Mouse (Mus musculus) forebrain, embryonic 14.5 days (tissue): ENCODE results near the gene Itsn1. TPM values are rescaled to one million over a fixed set of nuclear protein-coding genes. Genes with fewer than 3 reads are reported as not detected.
A peak's percentile ranks its signal among the peaks of the same experiment; 100 is the strongest.

Source experiments
- ATAC-seq: fragments of 200-750 bp; cut with Nextera tagmentation; 2 replicates; pipeline ENCODE4 v1.8.0; 2017; ENCODE audit warnings: mild to moderate bottlenecking, moderate library complexity
- DNase-seq: peaks from one replicate; pipeline ENCODE4 v3.0.0-alpha.2; 2015; ENCODE audit warnings: low spot score
- H3K27ac ChIP-seq: fragments of 300-500 bp; sonication (generic); 2 replicates; pipeline ENCODE4 v1.5.1; 2014; ENCODE audit warnings: low read depth, mild to moderate bottlenecking, control low read depth, low read length, moderate library complexity
- H3K27me3 ChIP-seq: fragments of 300-500 bp; sonication (generic); replicated peaks from 2 replicates; pipeline ENCODE4 v1.6.1; 2014; ENCODE audit warnings: low read length, control low read depth, mixed read lengths; ENCODE audit not compliant: control insufficient read depth, insufficient read depth
- H3K36me3 ChIP-seq: fragments of 300-500 bp; sonication (generic); 2 replicates; pipeline ENCODE4 v1.6.1; 2014; ENCODE audit warnings: low read length, control low read depth; ENCODE audit not compliant: control insufficient read depth, insufficient read depth
- H3K4me1 ChIP-seq: fragments of 300-500 bp; sonication (generic); 2 replicates; pipeline ENCODE4 v1.6.1; 2014; ENCODE audit warnings: antibody characterized with exemption, low read length, control low read depth; ENCODE audit not compliant: control insufficient read depth, insufficient read depth
- H3K4me2 ChIP-seq: fragments of 300-500 bp; sonication (generic); 2 replicates; pipeline ENCODE4 v1.6.1; 2014; ENCODE audit warnings: mild to moderate bottlenecking, control low read depth, low read length
- H3K4me3 ChIP-seq: fragments of 300-500 bp; sonication (generic); 2 replicates; pipeline ENCODE4 v1.5.1; 2014; ENCODE audit warnings: low read depth, low read length, control low read depth
- H3K9ac ChIP-seq: fragments of 300-500 bp; sonication (generic); 2 replicates; pipeline ENCODE4 v1.6.1; 2014; ENCODE audit warnings: mild to moderate bottlenecking, low read length, control low read depth, moderate library complexity
- H3K9me3 ChIP-seq: fragments of 300-500 bp; sonication (generic); replicated peaks from 2 replicates; pipeline ENCODE4 v1.6.1; 2016; ENCODE audit warnings: low read length, control low read depth, mixed read lengths; ENCODE audit not compliant: control insufficient read depth
- WGBS: fragments of 180-500 bp; shearing (Covaris S2); extraction: QIAGEN DNeasy Blood & Tissue Kit; methylation state at CpG from one replicate; pipeline ENCODE4 v1.1.7; 2014; 5-methylcytosine and 5-hydroxymethylcytosine counted together
- polyA plus RNA-seq: library from polyadenylated mRNA; unstranded; fragments of >200 nt; fragmentation: Nextera tagmentation; extraction: Ambion mirVana; gene quantifications from 2 replicates; pipeline ENCODE4 v1.2.1, GENCODE M21; 2014

Gene Itsn1
- polyA plus RNA-seq, 1 experiment from 2014 or later = 54.2 TPM

GRCm38 (mm10) chr16:91695108-91695755 is 33.8 kb upstream of the Itsn1 start:
- no peaks in the 10 kb centered on the region for H3K9me3 ChIP-seq
- ATAC-seq = no peak
- H3K4me2 ChIP-seq = no peak overlapping the region
- no peak overlapping the region for H3K4me3 ChIP-seq
- peaks cover 34% of the 10 kb centered on the region for H3K36me3 ChIP-seq
- H3K27me3 ChIP-seq = no peaks in the 10 kb centered on the region
- no peak overlapping the region for H3K9ac ChIP-seq
- H3K4me1 ChIP-seq = no peaks in the 10 kb centered on the region
- WGBS = 77% methylated on average over 8 of the region's 8 CpGs
- no peak overlapping the region for H3K27ac ChIP-seq
- DNase-seq = no peak

DNA sequence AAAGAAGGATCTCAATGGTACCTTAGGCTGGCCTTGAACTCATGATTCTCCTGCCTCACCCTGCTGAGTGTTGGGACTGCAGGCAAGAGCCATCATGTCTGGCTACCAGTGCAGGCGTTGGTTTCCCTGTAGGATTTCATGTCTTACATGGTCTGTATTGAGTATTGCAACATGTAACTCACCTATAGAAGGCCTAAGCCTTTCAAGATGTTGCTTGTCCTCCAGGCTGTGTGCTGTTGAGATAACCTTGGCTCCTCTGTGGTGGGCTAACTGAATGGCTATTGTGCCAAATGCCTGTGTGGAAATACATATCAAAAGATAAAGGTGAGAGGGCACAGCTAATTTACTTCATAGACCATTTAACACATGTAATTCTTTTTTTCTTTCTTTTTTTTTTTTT is 30.1 kb upstream of the Itsn1 start:
- DNase-seq = no peak
- Histone ChIP-seq H3K27ac (no peak overlapping the region), H3K36me3 (peaks cover 52% of the 10 kb centered on the region), H3K4me2 (no peak overlapping the region), H3K9me3 (no peaks in the 10 kb centered on the region), H3K27me3 (no peaks in the 10 kb centered on the region), H3K4me1 (no peaks in the 10 kb centered on the region), H3K4me3 (no peak overlapping the region), H3K9ac (no peak overlapping the region)
- 82% methylated on average over 1 of the region's 1 CpGs for WGBS
- no peak for ATAC-seq

GRCm38 (mm10) chr16:91701908-91702307 is 27.2 kb upstream of the Itsn1 start:
- no peak overlapping the region for H3K4me3 ChIP-seq
- DNase-seq = no peak
- 92% methylated on average over 13 of the region's 13 CpGs for WGBS
- no peak overlapping the region for H3K4me2 ChIP-seq
- H3K9me3 ChIP-seq = no peaks in the 10 kb centered on the region
- H3K36me3 ChIP-seq = peaks cover 66% of the 10 kb centered on the region
- H3K4me1 ChIP-seq = no peaks in the 10 kb centered on the region
- no peak overlapping the region for H3K27ac ChIP-seq
- H3K9ac ChIP-seq = no peak overlapping the region
- H3K27me3 ChIP-seq = no peaks in the 10 kb centered on the region
- no peak for ATAC-seq

DNA sequence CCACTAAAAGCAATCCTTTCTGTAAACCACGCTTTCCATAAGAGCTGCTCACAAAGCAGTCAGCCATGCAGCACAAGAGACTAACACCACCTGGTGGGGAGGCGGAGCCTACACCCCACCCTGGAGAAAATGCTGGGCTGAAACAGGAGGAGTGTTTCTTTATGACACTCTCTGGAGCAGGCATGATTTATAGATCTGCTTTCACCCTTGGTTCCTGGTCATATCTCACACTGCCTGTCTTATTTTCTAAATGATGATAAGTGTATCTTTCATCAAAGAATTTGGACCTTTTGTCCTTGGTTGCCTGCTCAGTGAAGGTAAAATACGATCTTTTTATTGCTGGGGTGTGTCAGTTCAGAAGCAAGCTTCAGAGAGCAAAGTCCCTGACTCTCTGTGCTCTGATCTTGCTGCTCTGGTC is 26.3 kb upstream of the Itsn1 start:
- H3K27me3 ChIP-seq = no peaks in the 10 kb centered on the region
- H3K36me3 ChIP-seq = peaks cover 65% of the 10 kb centered on the region
- H3K27ac ChIP-seq = no peak overlapping the region
- WGBS = 47% methylated on average over 3 of the region's 3 CpGs
- no peak overlapping the region for H3K9ac ChIP-seq
- H3K4me1 ChIP-seq = no peaks in the 10 kb centered on the region
- DNase-seq = no peak
- no peak for ATAC-seq
- no peak overlapping the region for H3K4me3 ChIP-seq
- no peak overlapping the region for H3K4me2 ChIP-seq
- no peaks in the 10 kb centered on the region for H3K9me3 ChIP-seq

DNA sequence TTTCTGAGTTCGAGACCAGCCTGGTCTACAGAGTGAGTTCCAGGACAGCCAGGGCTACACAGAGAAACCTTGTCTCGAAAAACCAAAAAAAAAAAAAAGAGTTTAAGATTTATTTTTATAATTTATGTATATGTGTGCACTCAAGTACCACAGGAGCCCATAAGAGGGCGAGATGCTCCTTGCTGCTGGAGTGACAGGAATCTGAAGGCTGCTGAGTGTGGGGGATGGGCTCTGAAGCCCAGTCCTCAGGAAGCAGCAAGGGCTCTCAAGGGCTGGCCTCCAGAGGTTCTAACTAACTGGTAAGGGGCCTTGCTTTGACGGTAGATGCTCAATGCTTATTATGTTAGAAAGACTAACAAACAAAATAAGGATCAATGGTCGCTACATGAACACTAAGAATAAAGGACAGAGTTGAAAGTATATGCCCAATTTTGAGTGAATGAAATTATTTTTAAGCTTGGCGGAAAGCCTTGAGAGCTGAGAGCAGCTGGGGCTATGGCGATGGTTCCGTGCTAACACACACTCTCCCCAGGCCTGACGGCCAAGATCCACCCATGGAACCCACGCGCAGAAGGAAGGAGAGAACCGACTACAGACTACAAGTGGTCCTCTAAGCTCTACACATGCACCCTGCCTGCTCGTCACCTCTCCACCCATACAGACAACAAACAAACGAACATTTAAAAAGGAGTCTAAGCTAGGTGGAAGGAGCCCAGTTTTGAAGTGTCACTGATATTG is 24.3 kb upstream of the Itsn1 start:
- no peak overlapping the region for H3K9ac ChIP-seq
- 85% methylated on average over 14 of the region's 14 CpGs for WGBS
- no peaks in the 10 kb centered on the region for H3K4me1 ChIP-seq
- no peaks in the 10 kb centered on the region for H3K9me3 ChIP-seq
- DNase-seq (peak; percentile 17), ATAC-seq (no peak)
- no peaks in the 10 kb centered on the region for H3K27me3 ChIP-seq
- H3K27ac ChIP-seq = no peak overlapping the region
- H3K4me3 ChIP-seq = no peak overlapping the region
- H3K4me2 ChIP-seq = no peak overlapping the region
- H3K36me3 ChIP-seq = peaks cover 60% of the 10 kb centered on the region

- Histone ChIP-seq H3K4me2 (no peak overlapping the region), H3K9me3 (no peaks in the 10 kb centered on the region), H3K4me1 (no peaks in the 10 kb centered on the region), H3K4me3 (no peak overlapping the region), H3K27me3 (no peaks in the 10 kb centered on the region), H3K9ac (no peak overlapping the region), H3K27ac (no peak overlapping the region), H3K36me3 (peaks cover 76% of the 10 kb centered on the region)
- 96% methylated on average over 7 of the region's 7 CpGs for WGBS
- no peak for ATAC-seq
- DNase-seq = no peak
These were observed 18.8 kb upstream of the Itsn1 start for GRCm38 (mm10) chr16:91710241-91710640.

GRCm38 (mm10) chr16:91716927-91717349 is 12.1 kb upstream of the Itsn1 start:
- WGBS = 87% methylated on average over 11 of the region's 11 CpGs
- no peak for ATAC-seq
- Histone ChIP-seq H3K4me1 (no peaks in the 10 kb centered on the region), H3K9ac (no peak overlapping the region), H3K4me3 (no peak overlapping the region), H3K36me3 (peaks cover 47% of the 10 kb centered on the region), H3K9me3 (no peaks in the 10 kb centered on the region), H3K4me2 (no peak overlapping the region), H3K27me3 (no peaks in the 10 kb centered on the region), H3K27ac (no peak overlapping the region)
- DNase-seq = no peak

GRCm38 (mm10) chr16:91717399-91717798 is 11.7 kb upstream of the Itsn1 start:
- WGBS = 87% methylated on average over 4 of the region's 4 CpGs
- ATAC-seq = no peak
- H3K36me3 ChIP-seq = peaks cover 45% of the 10 kb centered on the region
- DNase-seq = no peak
- H3K4me2 ChIP-seq = no peak overlapping the region
- no peaks in the 10 kb centered on the region for H3K9me3 ChIP-seq
- no peak overlapping the region for H3K9ac ChIP-seq
- H3K4me3 ChIP-seq = no peak overlapping the region
- no peak overlapping the region for H3K27ac ChIP-seq
- H3K27me3 ChIP-seq = no peaks in the 10 kb centered on the region
- H3K4me1 ChIP-seq = no peaks in the 10 kb centered on the region

DNA sequence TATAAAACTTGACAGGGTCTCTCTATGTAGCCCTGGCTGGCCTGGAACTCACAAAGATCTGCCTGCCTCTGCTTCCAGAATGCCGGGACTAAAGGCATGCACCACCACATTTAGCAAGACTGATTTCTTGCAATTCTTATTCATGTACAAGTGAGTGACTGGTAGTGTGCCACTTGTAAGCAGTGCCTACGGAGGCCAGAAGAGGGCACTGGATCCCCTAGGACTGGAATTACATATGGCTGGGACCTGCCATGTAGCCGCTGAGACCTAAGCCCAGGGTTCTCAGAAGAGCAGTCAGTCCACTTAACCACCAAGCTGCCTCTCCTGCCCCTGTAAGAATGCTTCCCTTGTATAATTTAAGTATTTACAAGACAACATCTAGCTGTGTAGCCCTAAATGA is 4.8 kb upstream of the Itsn1 start:
- Histone ChIP-seq H3K9me3 (no peaks in the 10 kb centered on the region), H3K27ac (no peak overlapping the region), H3K36me3 (peaks cover 12% of the 10 kb centered on the region; the same call in 1 of the 2 replicates), H3K4me3 (no peak overlapping the region), H3K4me1 (peaks cover 7% of the 10 kb centered on the region), H3K9ac (no peak overlapping the region), H3K4me2 (no peak overlapping the region), H3K27me3 (no peaks in the 10 kb centered on the region)
- DNase-seq (peak; percentile 52), ATAC-seq (no peak)
- WGBS = 45% methylated on average over 3 of the region's 3 CpGs
